Mouse (Mus musculus) thymus, postnatal 10 days (tissue): ENCODE results near the gene Uba2.
A peak's percentile ranks its signal among the peaks of the same experiment; 100 is the strongest.
"Not testable (repeated sequence)": the region's sequence is repeated elsewhere in the genome, so short reads cannot be mapped to it uniquely, and the experiment has no call there.

ENCODE experiments used
- DNase-seq, 2 experiments: peaks; one replicate each; pipeline ENCODE4 v3.0.0; 2021; ENCODE audit warnings: low spot score in 2 of 2

Gene Uba2

DNA sequence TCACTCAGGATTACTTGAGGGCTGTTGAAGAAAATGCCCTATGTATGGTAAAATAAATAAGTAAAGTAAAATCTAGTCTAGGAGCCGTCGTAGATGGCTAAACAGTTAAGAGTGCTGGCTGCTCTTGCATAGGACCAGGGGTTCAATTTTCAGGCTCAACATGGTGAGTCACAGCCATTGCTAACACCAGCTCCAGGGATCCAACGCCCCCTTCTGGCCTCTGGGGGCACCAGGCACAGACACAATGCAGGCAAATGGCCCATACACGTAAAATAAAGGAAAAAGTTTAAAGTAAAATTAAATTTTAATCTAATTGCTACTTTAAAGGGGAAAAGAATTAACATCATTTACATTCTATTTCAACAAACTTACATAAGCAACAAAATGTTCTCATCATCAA is 2.5 kb downstream of the Uba2 start:
- peak; percentile 16 to 23 for DNase-seq

DNA sequence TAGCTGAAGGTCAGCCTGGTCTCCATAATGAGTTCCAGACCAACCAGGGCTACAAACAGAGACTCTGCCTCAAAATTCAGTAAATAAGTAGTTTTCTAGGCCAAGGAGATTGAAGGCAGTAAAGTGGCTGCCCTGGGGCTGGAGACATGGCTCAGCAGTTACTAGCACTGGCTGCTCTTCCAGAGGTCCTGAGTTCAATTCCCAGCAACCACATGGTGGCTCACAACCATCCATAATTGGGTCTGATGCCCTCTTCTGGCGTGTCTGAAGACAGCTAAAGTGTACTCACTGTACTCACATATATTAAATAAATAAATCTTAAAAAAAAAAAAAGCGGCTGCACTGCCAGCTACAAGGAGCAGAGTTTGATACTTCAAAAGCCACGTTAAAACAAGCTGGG is 3.4 kb downstream of the Uba2 start:
- no peak for DNase-seq

DNA sequence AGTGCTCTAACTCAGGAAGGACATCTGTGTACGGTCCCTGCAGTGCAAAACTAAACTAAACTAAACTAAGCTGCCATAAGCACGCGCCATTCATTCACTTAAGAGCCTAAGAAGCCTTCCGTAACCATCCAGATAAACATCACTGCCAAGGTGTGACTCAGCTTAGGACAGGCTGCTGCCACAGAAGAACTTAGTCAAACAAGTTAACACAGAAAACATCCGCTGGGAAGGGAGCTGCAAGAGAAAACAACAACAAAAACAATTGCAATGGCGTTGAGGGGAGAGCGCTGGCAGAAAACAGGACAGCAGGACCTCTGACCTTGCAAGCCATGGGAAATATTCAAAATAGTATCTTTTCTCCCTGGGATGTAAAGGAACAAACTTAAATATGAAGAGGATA is 4.7 kb downstream of the Uba2 start:
- no peak for DNase-seq

DNA sequence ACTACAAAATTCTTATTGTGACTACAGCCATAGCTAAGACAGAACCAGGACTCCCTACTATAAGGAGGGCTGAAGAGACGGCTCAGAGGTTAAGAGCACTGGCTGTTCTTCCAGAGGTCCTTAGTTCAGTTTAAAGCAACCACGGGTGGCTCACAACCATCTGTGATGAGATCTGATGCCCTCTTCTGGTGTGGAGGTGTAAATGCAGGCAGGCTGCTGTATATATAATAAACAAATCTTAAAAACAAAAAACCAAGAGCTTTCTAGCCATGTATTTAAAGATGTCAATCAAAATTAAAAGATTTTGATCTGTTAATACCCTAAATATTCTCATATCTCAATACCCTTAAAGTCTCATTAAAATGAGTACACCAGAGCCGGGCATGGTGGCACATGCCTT is 10.2 kb downstream of the Uba2 start:
- DNase-seq = no peak

DNA sequence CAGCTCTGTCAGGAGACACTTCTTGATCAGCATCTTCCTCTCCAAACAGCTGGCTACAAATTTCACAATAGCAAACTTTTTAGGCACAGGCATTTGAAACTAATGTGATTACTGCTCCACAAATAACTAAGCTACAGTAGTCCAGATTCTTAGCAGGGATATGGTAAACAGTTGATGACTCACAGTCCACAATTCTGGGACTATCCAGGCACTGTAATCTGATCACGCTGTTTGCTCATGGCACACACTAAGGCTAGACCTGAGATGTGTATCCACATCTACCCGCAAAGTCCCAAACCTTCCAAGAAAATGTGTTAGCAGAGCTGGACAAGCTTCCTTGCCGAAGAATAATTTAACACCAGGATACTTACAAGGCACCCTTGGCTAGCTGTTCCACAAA is 11.4 kb downstream of the Uba2 start:
- DNase-seq = no peak

DNA sequence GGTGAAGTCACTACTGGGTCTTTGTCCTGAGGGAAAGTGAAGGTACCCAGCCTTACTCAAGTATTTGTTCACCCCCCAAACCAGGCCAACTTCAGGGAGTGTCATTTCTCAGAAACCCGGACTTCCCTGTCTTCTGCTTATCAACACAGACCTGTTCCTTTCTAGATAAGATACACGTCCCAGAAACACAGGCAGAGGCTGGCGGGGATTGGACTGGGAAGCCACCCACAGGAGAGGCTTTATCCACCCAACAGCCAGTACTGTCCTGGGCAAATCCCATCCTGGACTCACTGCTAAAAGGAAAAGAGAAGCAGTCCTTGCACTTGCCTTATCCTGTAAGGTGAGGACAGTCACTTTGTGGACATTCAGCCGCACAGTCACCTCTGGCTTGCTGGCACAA is 22.2 kb downstream of the Uba2 start:
- no peak for DNase-seq

DNA sequence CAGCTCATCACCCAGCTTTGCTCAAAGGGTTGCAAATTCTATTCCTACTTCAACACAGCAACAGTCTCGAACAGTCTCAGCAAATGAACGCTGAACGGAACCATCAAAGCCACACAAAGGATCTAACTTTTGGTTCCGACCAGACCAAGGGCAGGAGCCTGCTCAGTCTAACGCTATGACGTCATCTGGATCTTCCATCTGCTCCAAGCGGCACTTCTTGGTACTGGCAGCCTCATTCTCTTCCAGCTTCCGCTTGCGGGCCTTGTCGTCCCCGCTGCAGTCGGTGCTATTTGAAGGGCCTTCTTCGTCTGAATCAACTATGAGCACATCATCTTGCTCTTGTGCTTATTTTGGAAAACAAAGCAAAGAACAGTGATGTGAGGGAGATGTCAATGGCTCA is 28.3 kb downstream of the Uba2 start:
- no peak for DNase-seq

DNA sequence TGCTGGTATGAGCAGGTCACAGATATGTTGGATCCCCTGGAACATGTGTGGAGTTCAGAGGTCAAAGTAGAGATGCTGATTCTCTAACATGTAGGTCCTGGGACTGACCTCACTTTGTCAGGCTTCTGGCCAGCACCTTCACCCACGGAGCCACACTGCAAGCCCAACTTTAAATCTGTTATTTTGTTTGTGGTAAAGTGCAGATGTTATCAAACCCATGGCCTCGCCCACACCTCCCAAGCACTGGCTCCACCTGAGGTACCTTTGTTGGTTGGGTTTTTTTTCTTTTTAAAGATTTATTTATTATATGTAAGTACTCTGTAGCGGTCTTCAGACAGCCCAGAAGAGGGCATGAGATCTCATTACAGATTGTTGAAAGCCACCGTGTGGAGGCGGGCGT is 29.9 kb downstream of the Uba2 start:
- DNase-seq = no peak

DNA sequence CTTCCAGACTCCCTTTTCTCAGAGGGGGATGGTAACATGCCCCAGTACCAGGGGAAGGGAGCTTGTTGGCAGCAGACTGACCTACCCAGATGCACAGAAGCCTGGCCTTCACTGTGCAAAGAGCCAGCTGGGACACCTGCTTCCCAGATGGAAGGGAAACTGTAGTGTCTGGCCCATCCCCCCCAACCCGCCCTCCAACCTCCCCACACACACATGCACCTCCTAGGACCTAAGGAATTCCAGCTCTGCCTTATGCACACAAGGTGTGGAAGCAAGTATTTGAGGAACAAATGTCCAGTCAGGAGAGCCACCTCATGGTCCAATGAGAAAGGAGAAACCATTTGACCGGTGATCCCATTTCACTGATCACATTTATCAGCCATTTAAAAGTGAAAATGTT is 35.1 kb downstream of the Uba2 start:
- DNase-seq = no peak

DNA sequence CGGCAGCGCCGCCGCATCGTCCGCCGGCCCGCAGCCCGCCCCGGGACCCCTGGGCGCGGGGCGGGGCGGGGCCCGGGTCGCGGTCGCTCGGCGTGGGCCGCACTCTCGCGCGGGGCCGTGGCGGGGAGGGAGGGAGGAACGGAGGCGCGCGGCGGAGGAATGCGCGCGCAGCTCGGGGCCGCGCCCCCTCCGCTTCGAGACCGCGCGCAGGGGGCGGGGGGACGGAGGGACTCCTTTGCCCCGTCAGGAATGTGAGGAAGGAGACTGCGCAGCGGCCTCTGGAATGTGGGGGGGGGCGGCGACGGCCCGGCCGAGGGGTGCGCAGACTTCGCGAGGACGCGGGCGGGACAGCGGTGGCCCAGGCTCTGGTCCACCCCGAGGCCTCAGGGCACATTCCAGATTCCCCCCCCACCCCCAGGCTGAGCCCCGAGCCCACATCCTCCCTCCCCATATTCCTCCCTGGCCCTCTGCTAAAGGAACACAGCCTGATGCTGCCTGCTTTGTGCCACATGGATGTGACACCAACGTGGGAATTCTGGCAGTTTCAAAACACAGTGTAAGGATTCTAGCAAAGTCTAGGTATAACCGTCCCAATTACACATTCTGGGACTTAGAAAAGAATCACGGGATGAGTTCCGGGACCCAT is 36.2 kb downstream of the Uba2 start, which contains the start of gene Wtip:
Gene Wtip (minus strand): TSS at position 152 of the 646 bp plus-strand sequence.
- no peak for DNase-seq

DNA sequence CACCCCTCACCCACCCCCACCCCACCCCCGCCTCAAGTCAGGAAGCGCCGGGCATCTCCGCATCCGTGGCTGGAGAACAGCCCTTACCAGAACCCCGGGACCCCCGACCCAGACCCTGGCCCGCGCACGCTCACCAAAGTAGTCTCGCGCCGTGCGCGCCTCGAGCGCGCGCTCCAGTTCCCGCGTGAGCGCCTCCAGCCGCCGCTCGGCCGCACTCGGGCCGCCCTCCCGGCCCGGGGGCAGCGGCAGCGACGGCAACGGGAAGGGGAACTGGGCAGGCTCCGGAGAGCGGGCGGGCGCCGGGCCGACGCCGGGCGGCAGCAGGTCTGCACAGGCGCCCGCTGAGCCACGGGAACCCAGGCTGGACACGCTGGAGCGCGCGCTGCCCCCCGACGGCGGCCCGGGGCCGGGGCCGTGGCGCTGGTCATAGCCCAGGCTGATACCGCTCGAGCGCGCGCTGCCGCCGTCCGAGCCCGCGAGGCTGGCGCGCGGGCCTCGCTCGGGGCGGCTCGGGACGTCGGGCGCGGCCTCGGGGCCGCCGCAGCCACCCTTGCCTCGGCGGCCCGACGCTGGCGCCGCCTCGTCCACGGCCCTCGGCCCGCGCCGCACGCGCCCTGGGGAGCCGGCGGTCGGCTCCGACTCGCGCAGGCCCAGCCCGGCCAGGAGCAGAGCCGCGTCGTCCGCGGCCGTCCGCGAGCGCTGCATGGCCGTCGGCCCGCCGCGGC is 36.9 kb downstream of the Uba2 start:
- DNase-seq = no peak

DNA sequence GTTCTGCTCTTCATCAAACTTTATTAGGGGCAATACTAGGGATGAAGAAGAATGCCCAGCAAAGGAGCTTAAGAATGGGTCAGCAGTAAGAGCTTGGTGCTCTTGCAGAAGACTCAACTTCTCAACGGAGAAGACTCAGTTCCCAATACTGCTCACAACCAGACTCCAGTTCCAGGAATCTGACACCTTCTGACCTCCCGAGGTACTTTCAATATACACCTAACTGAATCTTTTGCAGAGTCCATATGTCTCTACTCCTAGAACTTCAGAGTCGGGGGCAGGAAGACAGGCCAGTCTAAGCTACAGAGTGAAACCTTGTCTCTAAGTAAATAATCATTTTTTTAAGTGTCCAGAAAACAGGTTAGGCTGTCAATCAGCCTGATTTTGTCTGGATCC is 37.4 kb downstream of the Uba2 start:
- DNase-seq = no peak

DNA sequence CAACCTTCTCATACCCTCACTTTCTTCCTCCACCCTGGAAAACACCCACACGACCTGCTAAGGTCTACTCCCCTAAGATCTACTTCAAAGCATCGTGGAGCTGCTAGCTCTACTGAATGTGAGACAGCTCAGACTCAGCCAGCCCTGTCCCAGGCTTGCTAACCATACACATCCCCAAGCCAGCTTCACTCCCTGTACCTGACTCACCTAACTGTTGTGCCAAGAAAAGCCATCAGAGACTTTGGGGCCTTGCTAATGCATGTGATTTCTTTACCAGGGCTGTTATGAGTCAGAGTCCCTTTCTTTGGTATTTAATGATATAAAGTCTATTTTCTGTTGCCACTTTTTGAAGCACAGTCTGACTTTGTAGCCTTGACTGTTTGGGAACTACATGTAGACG is 38.3 kb downstream of the Uba2 start:
- no peak for DNase-seq

DNA sequence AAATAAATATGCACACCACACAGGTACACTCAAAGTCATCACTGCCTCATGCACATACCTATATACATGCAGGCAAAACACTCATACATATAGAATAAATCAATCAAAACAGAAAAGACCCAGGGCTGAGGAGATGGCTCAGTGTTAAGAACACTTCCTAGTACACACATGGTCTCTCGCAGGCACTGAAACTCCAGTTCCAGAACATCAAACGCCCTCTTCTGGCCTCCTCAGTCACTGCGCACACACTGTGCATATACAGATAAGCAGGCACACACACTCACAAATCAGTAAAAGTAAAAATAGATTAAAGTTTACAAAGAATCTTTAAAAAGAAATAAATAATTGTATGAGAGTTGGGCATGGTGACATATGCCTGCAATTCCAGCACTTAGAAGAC is 43.1 kb downstream of the Uba2 start:
- no peak for DNase-seq

DNA sequence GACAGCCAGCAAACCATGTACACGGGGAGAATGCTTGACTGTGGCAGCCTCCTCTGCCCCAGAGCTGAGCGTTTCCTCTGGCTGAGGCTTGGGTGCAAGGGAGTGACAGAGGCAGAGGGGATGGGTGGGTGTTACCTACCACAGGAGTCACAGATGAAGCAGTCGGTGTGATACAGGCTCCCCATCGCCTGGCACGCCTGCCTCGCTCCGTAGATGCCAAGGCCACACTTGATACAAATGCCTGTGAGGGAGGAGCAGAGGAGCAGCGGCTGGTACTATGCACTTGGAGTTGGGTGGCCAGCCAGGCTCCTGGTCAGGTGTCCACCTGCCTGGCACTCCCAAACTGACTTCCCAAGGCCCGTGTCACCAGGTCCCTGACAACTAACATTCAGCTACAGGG is 44.1 kb downstream of the Uba2 start:
- no peak for DNase-seq

DNA sequence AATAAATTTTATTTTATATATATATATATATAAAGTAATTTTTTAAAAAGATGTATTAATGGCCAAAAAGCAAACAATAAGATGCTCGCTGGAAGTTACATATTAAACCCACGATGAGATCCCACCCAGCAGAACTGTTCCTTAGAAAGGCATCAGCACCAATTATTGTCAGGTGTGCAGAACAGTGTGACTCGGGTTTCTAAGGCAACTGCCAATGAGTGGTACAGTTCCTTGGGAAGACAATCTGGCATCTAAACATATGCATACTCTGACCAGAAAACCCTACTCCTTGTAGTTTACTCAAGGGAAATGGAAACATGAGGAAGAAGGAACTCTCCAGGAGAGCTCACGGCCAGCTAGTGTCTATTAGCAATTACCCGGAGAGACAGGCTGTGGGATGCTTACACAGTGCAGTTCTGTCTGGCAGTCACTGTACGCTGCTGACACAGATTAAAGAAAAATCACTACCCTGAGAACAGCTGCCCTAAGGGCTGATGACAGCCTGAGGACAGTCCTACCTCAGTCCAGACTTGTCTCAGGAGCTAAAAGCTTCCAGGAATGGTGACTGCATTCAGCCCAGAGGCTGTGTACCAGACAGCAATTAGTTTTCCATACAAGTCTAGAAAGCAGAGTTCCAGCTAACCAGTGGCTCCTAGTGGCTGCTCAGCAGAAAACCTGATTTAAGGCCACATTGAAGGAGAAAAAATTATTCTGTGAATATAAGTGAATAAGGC is 46.2 kb downstream of the Uba2 start:
- DNase-seq = no peak

DNA sequence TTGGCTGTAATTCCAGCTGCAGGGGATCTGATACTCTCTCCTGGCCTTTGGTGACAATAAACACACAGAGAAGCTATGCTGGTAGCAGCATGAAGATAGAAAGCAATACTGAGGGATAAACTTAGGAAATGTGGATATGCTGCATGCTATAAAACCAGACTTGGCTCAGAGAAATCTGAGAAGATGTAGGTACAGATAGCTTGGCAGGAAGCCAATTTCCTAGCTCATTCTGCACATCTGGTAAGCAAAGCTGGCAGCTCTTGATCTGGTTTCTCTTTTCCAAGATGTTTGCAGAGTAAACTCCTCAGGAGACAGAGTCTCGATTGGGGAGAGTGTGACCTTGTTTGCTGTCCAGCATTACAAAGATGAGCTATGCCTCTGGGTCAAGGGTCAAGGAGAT is 48.8 kb downstream of the Uba2 start:
- not testable (repeated sequence) for DNase-seq

DNA sequence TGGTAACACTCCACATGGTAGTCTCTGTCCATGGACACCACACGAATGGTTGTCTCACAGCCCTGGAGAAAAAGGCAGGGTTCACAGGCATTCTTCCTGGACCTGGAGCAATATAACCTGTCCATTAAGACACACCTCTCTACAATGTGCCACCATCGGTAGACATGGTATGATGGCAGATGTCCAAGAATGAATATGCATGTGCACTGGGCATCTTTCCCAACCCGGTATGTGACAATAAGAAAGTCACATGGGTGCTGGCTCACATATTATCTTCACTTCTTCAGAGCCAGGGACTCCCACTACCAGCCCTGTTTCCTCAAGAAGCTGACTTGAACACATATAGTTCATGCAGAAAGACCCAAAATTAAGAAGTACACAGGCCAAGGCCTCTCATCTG is 52.8 kb downstream of the Uba2 start:
- DNase-seq = no peak

DNA sequence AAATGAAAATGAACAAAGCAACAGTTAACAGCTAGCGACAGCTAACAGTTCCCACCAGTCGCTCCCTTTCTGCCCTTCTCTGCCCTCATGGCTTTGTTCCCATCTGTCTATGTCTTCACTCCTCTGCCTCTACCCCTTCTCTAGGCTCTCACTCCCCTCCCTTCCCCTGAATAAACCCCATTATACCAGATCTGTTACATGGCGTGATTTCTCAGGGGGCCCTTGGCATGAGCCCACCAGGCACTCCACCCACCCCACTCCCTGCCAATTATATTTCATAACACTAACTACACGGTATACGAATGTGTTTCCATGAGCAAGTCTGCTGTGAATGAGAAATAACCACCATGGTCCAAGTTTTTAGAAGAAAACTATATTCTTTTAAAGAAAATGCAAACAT is 60.2 kb downstream of the Uba2 start:
- no peak for DNase-seq

DNA sequence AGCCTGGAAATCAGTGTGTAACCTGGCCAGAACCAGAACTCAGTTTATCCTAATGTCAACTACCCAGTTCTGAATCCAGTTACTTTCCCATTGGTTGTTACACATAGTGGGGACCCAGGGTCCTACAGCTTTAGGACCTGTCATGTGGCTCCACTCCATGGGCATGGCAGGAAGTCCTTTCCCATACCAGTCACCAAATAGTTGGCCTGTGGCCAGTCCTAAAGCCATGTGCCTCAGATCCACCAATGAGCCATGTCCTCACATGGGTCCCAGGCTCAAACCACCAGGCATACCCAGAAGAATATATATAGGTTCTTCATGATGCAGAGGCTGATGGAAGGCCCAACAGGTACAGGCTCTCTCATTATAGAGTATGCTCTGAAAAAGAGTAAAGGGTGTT is 68.1 kb downstream of the Uba2 start:
- no peak for DNase-seq

DNA sequence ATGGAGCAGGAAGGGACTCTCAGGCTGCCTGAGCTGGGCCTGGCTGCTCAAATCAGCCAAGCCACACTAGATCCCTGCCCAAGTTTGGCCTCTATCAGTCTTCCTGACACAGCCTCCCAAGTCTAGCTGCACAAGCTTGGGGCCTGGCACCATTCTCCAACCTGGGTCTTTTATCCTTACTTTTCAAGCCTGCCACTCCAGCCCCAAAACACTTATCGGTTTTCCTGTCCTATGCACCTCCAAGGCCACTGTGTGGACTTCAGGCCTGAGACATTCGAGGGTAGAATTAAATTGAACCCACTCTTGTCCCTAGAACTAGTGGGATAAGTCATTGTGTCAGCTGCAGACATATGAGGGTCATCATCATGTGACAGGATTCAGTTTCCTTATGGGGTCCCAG is 69.4 kb downstream of the Uba2 start:
- DNase-seq = no peak

DNA sequence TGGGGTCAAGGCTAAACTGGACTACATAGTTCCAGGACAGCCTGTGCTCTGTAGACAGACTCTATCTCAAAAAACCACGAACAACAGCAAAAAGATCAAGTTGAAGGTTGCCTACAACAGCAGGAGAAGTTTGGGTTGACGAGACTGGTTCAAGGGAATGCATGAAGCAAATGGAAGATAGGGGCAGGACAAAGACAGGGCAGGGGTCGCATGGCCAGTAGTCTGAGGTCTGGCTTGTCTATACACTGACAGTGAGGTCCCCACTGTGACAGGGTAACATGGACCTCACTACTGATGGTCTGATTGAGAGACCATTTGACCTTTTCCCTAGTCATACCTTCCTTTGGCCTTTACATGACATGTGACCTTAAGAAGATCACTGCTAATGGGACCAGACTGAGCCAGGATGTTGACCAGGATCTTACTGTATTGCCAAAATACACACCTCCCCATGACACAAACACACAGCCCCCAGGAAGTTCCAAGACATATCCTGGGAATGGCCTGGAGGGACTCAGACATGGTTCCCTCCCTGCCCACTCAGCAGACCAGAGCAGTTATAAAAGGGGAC is 74.4 kb downstream of the Uba2 start, which contains the start of gene Scgb1b30:
Gene Scgb1b30 (plus strand): TSS at position 521 of the 571 bp plus-strand sequence.
- DNase-seq = no peak
